Mouse (Mus musculus): ENCODE results near the gene Gatc.

GRCm38 (mm10) chr5:115300035-115300744, 40.8 kb downstream of the Gatc start:
- TF ChIP-seq CTCF (IDR thresholded peaks at IDR 0.05; ENCODE audit: low read depth) (peak; percentile 53), EP300 (IDR thresholded peaks at IDR 0.05; ENCODE audit: low read depth) (no peak)
